Mouse (Mus musculus) monocyte, adult 2 months (primary cell): Measurements from ENCODE around the gene Adamts9.

ENCODE experiments used
- DNase-seq, 2 experiments: peaks; one replicate each; pipeline ENCODE4 v3.0.0; 2022; ENCODE audit warnings: low spot score in 2 of 2, low read depth in 1 of 2

Adamts9 gene

GRCm38 (mm10) chr6:92862599-92862998 is 80.7 kb downstream of the Adamts9 start:
- no peak for DNase-seq

GRCm38 (mm10) chr6:92860285-92860912 is 82.9 kb downstream of the Adamts9 start:
- no peak for DNase-seq

- no peak for DNase-seq
Observed at GRCm38 (mm10) chr6:92858721-92859510, 84.4 kb downstream of the Adamts9 start.

GRCm38 (mm10) chr6:92857761-92858160 is 85.5 kb downstream of the Adamts9 start:
- no peak for DNase-seq

DNA sequence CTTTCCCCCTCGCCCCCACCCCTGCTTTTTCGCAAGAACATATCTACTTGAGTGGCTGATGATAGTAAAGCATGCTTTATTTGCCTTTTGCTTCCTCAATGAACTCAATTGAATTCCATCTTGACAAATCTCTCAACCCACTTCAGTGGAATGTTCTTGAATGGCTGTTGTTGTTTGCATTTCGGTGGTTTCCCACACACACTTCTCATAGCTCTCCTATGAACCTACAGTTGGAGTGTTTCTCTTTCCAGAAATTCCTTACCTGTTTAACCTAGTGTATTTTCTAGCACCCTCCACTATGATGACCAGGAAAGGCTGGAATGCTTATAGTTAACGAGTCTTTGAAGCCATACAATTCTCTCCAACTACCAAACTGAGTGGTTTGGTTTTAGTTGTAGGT is 88.4 kb downstream of the Adamts9 start:
- DNase-seq = no peak

DNA sequence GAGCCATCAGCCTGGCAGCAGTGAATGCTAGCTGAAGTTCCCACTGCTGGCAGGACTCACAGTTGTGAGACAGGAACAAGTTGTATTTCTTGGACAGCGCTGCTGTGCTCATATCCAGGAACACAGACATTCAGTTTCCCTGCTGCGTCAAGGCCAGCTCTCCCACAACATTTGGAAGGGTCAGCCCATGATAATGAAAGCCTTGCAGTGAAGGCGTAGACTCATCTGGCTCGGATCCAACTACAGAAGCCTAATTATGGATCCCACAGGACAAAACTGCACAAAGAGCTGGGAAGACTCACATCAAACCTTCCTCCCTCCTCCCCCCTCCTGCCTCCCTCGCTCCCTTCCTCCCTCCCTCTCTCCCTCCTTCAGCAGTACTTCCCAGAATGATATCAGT is 93.0 kb downstream of the Adamts9 start:
- no peak for DNase-seq

DNA sequence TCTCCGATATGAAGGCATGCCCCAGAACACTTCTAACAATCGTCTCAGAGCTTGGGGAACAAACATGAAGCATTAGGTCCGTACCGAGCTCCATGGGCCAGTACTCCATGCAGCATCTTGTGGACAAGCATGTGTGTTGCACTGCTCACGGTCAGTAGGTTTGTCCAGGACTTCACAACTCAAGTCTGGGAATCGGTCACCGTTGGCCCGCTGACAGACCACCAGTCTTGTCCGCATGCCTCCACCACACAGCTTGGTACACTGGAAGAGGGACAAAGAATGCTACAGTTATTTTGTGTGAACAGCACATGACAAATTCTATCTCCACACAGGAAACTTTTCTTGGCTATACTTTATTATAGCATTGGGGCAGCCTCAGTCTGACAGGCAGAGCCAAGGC is 94.1 kb downstream of the Adamts9 start:
- DNase-seq = no peak

GRCm38 (mm10) chr6:92846614-92847013 is 96.7 kb downstream of the Adamts9 start:
- no peak for DNase-seq

GRCm38 (mm10) chr6:92845898-92846297 is 97.4 kb downstream of the Adamts9 start:
- DNase-seq = no peak

DNA sequence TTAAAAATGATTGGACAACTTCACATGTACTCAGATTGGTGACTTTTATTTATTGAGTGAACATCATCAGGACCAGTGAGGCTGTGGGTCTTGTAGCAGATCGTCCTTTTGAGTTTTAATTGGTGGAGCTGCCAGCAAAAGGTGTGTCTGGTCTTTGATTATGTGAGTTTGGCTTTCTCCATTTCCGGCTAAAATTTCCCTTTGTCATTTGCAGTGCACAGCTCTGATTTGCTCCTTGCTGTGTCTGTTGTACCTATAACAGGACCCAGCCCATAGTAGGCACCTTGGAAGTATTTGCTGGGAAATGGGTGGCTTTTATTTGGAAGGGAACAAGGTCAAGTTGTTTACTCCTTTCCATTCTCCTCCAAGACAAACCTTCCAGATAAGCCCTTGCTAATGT is 99.8 kb downstream of the Adamts9 start:
- DNase-seq = no peak

GRCm38 (mm10) chr6:92842000-92842399 is 101.3 kb downstream of the Adamts9 start:
- DNase-seq = no peak

DNA sequence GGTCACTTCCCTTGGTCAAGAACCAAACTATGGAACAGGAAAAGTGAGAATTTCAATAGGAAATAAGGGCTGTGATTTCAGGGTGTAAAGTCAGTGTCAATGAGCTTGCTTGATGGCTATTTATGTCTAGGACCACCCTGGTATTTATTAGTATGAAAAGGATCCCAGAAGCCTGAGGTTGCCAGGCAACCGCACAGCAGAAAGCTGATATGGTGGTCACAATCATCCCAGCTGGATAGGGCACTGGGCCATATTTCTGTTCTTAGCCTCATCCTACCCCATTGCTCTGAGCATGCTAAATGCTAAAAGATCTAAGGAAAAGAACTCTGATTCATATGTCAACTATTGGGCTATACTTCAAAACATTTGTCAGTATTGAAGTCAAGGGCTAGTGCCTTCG is 112.2 kb downstream of the Adamts9 start:
- no peak for DNase-seq

DNA sequence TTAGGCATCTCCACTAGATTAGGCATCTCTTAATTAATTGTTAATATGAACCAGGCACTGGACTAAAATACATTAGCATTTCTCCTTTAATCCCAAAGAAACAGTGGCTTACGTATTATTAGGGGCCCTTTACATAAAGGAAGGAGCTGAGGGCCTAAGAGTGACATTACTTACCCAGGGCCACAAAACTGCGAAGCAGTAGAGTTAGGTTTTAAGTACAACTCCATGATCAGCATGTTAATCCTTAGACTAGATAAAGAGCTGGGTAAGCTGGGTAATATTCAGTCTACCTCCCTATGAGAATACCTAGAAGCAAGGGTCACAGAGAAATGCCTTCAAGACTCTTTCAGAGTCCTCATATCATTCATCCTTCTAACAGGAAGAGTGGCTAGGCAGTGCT is 114.1 kb downstream of the Adamts9 start:
- DNase-seq = no peak

DNA sequence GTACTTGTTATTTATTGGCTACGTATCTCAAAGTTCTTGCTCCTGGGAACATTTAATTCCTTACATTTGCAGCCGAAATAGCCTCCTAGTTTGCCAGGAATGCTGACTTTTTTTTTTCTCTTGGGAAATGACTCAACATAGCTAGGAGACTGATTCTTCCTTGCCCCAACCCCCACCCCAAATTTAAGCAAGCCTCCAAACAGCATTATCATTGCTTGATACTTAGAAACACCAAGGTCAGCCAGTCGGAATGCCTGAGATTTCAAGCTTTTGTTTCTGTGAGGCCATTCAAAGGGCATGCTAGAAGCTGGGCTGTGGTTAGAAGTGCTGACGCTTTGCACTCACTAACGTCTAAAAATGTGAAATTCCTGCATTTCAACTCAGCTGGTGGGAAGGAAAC is 115.9 kb downstream of the Adamts9 start:
- DNase-seq = no peak

GRCm38 (mm10) chr6:92826561-92826960 is 116.7 kb downstream of the Adamts9 start:
- DNase-seq = no peak

DNA sequence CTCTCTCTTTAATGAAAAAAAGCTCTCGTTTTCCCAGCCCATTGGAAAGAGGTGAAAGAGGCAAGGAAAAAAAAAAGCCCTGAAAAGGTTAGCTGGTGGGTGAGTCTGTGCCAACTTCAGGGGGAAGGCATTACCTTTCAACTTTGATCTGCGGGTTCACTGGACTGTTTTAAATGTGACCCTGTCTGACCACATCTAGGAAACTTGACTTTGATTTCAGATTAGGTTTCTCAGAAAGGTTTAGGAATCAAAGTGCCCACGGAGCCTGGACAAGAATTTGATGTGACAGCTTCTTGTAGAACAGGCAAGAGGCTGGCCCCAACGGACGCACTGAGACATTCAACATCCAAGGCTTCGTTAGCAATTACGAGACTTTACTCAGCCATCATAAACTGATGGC is 119.3 kb downstream of the Adamts9 start:
- no peak for DNase-seq

- DNase-seq = no peak
Observed at GRCm38 (mm10) chr6:92822006-92822405, 121.3 kb downstream of the Adamts9 start.

DNA sequence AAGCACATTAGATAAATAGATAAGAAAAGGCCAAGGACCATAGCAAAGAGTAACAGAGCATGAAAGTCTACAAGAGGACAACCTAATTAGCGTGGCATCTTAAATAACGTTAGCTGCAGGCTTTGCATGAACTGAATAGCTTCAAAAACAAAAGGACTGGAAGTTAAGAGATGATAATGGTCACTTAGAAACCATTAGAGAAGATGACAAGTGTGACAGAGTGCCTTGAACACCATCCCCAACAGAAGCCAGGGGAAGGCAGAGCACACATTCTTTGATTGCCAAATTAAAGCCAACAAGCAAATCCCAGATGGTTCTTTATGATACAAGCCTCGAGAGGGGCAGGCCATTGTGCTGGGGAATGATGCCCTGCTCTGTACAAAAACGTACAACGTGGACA is 121.7 kb downstream of the Adamts9 start:
- DNase-seq = no peak

DNA sequence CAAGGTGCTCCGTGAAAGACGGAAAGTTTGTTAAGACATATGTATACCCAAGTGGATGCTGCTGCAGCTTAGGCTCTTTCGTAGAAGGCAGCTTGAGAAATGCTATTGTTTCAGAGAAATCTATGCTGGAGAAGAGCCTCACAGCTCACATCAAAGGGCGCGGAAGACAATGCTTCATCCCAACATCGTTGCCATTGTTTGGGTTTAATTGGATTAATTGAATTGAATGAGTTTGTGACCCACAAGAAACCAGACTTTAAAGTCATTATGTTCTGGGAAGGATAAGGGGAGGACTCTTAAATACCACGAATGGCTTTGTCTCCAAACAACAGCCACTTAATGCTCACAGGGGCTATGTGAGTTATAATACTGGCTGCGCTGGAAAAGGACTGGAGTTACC is 125.6 kb downstream of the Adamts9 start:
- DNase-seq = no peak

DNA sequence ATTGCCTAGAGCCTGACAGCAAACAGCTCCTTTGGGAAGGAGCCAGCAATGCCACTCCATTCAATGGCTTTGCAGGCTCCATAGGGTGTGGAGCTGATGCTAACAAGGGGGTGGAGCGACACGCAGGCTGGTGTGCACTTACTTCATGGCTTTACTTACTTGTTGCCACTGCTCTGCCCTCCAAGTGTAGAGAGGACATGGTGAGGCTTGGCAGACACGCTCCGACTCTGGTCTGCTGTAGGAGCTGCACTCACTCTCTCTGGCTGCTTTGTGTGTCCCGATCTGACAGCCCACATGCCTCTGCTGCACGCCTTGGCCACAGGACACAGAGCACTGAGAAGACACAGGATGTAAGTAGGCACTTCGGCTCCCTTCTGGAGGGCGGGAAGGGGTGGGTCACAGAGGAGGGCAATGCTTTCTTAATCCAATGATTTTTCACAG is 127.0 kb downstream of the Adamts9 start, which contains the start of gene A730049H05Rik:
A730049H05Rik (plus strand) TSS at position 168 of the 441 bp plus-strand sequence.
- DNase-seq = no peak

DNA sequence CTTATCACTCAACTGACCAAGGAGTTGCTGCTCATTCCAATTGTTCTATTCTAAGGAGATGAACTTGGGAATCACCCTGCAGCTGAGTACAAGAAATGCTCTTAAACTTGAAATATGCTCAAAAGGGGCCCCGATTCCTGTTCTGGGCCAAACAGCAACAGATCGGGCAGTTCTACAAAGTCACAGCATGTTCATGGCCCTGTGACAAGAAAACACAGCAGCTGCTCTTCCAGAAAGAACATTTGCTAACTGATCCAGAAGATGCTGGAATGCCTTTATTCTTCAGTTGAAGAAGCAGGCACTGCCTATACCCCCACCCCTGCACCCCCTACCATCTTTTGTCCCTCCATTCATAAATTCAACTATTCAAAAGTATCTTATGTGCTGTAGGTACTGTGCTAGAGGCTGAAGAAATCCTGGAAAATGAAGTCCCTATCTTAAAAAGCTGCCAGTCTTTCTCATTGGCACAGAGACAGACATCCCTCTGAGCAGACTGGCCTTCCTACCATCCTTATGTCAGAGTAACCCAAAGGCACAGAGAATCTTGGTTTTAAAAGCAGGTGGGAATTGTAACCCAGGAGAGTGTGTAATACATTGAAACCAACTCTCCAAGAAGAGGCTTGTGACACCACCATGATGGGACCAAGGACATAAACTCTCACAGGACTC is 130.5 kb downstream of the Adamts9 start:
- no peak for DNase-seq

GRCm38 (mm10) chr6:92811566-92811965 is 131.7 kb downstream of the Adamts9 start:
- DNase-seq = no peak
